Mouse (Mus musculus): ENCODE measurements around the gene Tmub1.

DNA sequence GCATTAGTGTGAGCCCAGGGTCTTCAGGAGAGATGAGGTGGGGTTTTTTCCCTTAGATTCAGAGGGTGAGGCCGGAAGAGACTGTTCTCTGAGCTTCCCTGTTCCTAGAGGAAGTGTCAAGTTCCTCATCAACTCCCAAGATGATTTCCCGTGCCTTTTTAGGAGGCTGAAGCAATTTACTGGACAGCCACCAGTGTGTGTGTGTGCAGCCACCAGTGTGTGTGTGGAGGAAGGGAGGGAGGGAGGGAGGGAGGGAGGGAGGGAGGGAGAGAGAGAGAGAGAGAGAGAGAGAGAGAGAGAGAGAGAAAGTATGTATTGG lies 6.3 kb upstream of the Tmub1 start:
- no peak for TF ChIP-seq POLR2A (IDR thresholded peaks at IDR 0.05; ENCODE audit: low read depth, low read length)
- TF ChIP-seq CTCF (IDR thresholded peaks at IDR 0.05; ENCODE audit: extremely low read depth, insufficient read length, insufficient replicate concordance, low read depth, low read length): no peak

Data from small intestine, adult 2 months (tissue).